Mouse (Mus musculus) forebrain, embryonic 13.5 days (tissue): ENCODE measurements around the gene Dmgdh. TPM values are rescaled to one million over a fixed set of nuclear protein-coding genes. Genes with fewer than 3 reads are reported as not detected.

ENCODE experiments used
- ATAC-seq: fragments of 200-750 bp; cut with Nextera tagmentation; 2 replicates; pipeline ENCODE4 v1.8.0; 2017
- H3K27ac ChIP-seq: fragments of 300-500 bp; sonication (generic); 2 replicates; pipeline ENCODE4 v1.5.1; 2015; ENCODE audit warnings: inconsistent platforms, mild to moderate bottlenecking, moderate library complexity
- H3K27me3 ChIP-seq: fragments of 300-500 bp; sonication (generic); 2 replicates; pipeline ENCODE4 v1.6.1; 2015; ENCODE audit warnings: mild to moderate bottlenecking, inconsistent platforms
- H3K36me3 ChIP-seq: fragments of 300-500 bp; sonication (generic); 2 replicates; pipeline ENCODE4 v1.6.1; 2015; ENCODE audit warnings: mild to moderate bottlenecking, inconsistent platforms; ENCODE audit not compliant: poor library complexity, severe bottlenecking
- H3K4me1 ChIP-seq: fragments of 300-500 bp; sonication (generic); 2 replicates; pipeline ENCODE4 v1.6.1; 2015; ENCODE audit warnings: inconsistent platforms
- H3K4me2 ChIP-seq: fragments of 300-500 bp; sonication (generic); 2 replicates; pipeline ENCODE4 v1.6.1; 2015; ENCODE audit warnings: inconsistent platforms, mild to moderate bottlenecking, moderate library complexity
- H3K4me3 ChIP-seq: fragments of 300-500 bp; sonication (generic); 2 replicates; pipeline ENCODE4 v1.5.1; 2015; ENCODE audit warnings: mild to moderate bottlenecking, inconsistent platforms
- H3K9ac ChIP-seq: fragments of 300-500 bp; sonication (generic); 2 replicates; pipeline ENCODE4 v1.6.1; 2015; ENCODE audit warnings: mild to moderate bottlenecking, inconsistent platforms
- H3K9me3 ChIP-seq: fragments of 300-500 bp; sonication (generic); replicated peaks from 2 replicates; pipeline ENCODE4 v1.6.1; 2016; ENCODE audit warnings: inconsistent platforms
- WGBS: fragments of 180-500 bp; shearing (Covaris S2); methylation state at CpG from one replicate; pipeline ENCODE4 v1.1.7; 2015; 5-methylcytosine and 5-hydroxymethylcytosine counted together
- polyA plus RNA-seq: library from polyadenylated mRNA; unstranded; fragments of >200 nt; fragmentation: Nextera tagmentation; extraction: Ambion mirVana; gene quantifications from 2 replicates; pipeline ENCODE4 v1.2.1, GENCODE M21; 2015

Gene Dmgdh
- polyA plus RNA-seq, 1 experiment from 2014 or later = 0.06 TPM

GRCm38 (mm10) chr13:93758149-93758898 is 84.1 kb downstream of the Dmgdh start:
- no peak overlapping the region for H3K4me3 ChIP-seq
- ATAC-seq = no peak

GRCm38 (mm10) chr13:93761831-93762230 is 87.6 kb downstream of the Dmgdh start:
- peaks cover 15% of the 10 kb centered on the region for H3K4me1 ChIP-seq
- no peaks in the 10 kb centered on the region for H3K36me3 ChIP-seq
- no peak overlapping the region for H3K4me2 ChIP-seq
- 95% methylated on average over 8 of the region's 8 CpGs for WGBS
- H3K4me3 ChIP-seq = no peak overlapping the region
- no peak overlapping the region for H3K27ac ChIP-seq
- no peaks in the 10 kb centered on the region for H3K9me3 ChIP-seq
- no peak overlapping the region for H3K9ac ChIP-seq
- no peaks in the 10 kb centered on the region for H3K27me3 ChIP-seq
- no peak for ATAC-seq

More at GRCm38 (mm10) chr13:93758149-93758898, 84.1 kb downstream of the Dmgdh start:
- Histone ChIP-seq H3K36me3 (no peaks in the 10 kb centered on the region), H3K27ac (no peak overlapping the region), H3K9ac (no peak overlapping the region), H3K4me1 (peaks cover 20% of the 10 kb centered on the region), H3K4me2 (no peak overlapping the region), H3K9me3 (no peaks in the 10 kb centered on the region), H3K27me3 (no peaks in the 10 kb centered on the region)
- 35% methylated on average over 14 of the region's 14 CpGs for WGBS

- WGBS = 89% methylated on average over 3 of the region's 3 CpGs
These were observed 88.6 kb downstream of the Dmgdh start for GRCm38 (mm10) chr13:93762879-93763278.

GRCm38 (mm10) chr13:93764321-93764973 is 90.2 kb downstream of the Dmgdh start:
- Histone ChIP-seq H3K4me1 (no peaks in the 10 kb centered on the region), H3K4me2 (no peak overlapping the region), H3K27ac (no peak overlapping the region), H3K9me3 (no peaks in the 10 kb centered on the region), H3K4me3 (no peak overlapping the region), H3K9ac (no peak overlapping the region), H3K27me3 (no peaks in the 10 kb centered on the region), H3K36me3 (no peaks in the 10 kb centered on the region)
- WGBS = 91% methylated on average over 13 of the region's 13 CpGs
- no peak for ATAC-seq

More at GRCm38 (mm10) chr13:93762879-93763278, 88.6 kb downstream of the Dmgdh start:
- ATAC-seq = no peak
- Histone ChIP-seq H3K4me3 (no peak overlapping the region), H3K36me3 (no peaks in the 10 kb centered on the region), H3K4me2 (no peak overlapping the region), H3K4me1 (peaks cover 12% of the 10 kb centered on the region), H3K9me3 (no peaks in the 10 kb centered on the region), H3K9ac (no peak overlapping the region), H3K27ac (no peak overlapping the region), H3K27me3 (no peaks in the 10 kb centered on the region)

GRCm38 (mm10) chr13:93771031-93771587 is 96.9 kb downstream of the Dmgdh start:
- peak overlapping the region; percentile 93 for H3K4me2 ChIP-seq
- H3K9me3 ChIP-seq = no peaks in the 10 kb centered on the region
- peak overlapping the region; percentile 70 for H3K4me3 ChIP-seq
- no peaks in the 10 kb centered on the region for H3K27me3 ChIP-seq
- peak overlapping the region; percentile 86 for H3K9ac ChIP-seq
- peak; percentile 64 for ATAC-seq
- H3K36me3 ChIP-seq = no peaks in the 10 kb centered on the region
- H3K4me1 ChIP-seq = peaks cover 11% of the 10 kb centered on the region
- WGBS = 35% methylated on average over 9 of the region's 9 CpGs
- H3K27ac ChIP-seq = peak overlapping the region; percentile 86

- no peaks in the 10 kb centered on the region for H3K36me3 ChIP-seq
- H3K4me3 ChIP-seq = peak within 1 kb of the TSS; percentile 70
- no peaks in the 10 kb centered on the region for H3K9me3 ChIP-seq
- H3K27ac ChIP-seq = peak within 1 kb of the TSS; percentile 86
- no peaks in the 10 kb centered on the region for H3K27me3 ChIP-seq
- peak; percentile 94 for ATAC-seq
- H3K9ac ChIP-seq = peak within 1 kb of the TSS; percentile 86
- WGBS = under 1% methylated on average over 66 of the region's 66 CpGs
- H3K4me2 ChIP-seq = peak within 1 kb of the TSS; percentile 93
- peaks cover 11% of the 10 kb centered on the region for H3K4me1 ChIP-seq
These were observed 97.5 kb downstream of the Dmgdh start, which contains the start of gene Arsb for GRCm38 (mm10) chr13:93771588-93772278. Gene Arsb (plus strand): TSS chr13:93771630.

GRCm38 (mm10) chr13:93772279-93772636 is 98.0 kb downstream of the Dmgdh start:
- no peak for ATAC-seq
- WGBS = 29% methylated on average over 8 of the region's 8 CpGs

GRCm38 (mm10) chr13:93772861-93773260 is 98.6 kb downstream of the Dmgdh start:
- Histone ChIP-seq H3K36me3 (no peaks in the 10 kb centered on the region), H3K4me2 (peak overlapping the region; percentile 93; the same call in 1 of the 2 replicates), H3K27me3 (no peaks in the 10 kb centered on the region), H3K27ac (no peak overlapping the region), H3K4me3 (no peak overlapping the region), H3K4me1 (peaks cover 11% of the 10 kb centered on the region), H3K9ac (peak overlapping the region; percentile 86), H3K9me3 (no peaks in the 10 kb centered on the region)
- WGBS = 82% methylated on average over 7 of the region's 7 CpGs
- ATAC-seq = no peak

More at GRCm38 (mm10) chr13:93772279-93772636, 98.0 kb downstream of the Dmgdh start:
- Histone ChIP-seq H3K36me3 (no peaks in the 10 kb centered on the region), H3K9ac (peak overlapping the region; percentile 86), H3K9me3 (no peaks in the 10 kb centered on the region), H3K4me3 (peak overlapping the region; percentile 70), H3K4me2 (peak overlapping the region; percentile 93), H3K27me3 (no peaks in the 10 kb centered on the region), H3K27ac (0 out of 2 replicates have a peak overlapping the region, but pooled peaks have one; percentile 86), H3K4me1 (peaks cover 11% of the 10 kb centered on the region)

- 71% methylated on average over 7 of the region's 7 CpGs for WGBS
- no peak overlapping the region for H3K9ac ChIP-seq
- no peak overlapping the region for H3K27ac ChIP-seq
- no peak overlapping the region for H3K4me2 ChIP-seq
- H3K9me3 ChIP-seq = no peaks in the 10 kb centered on the region
- ATAC-seq = no peak
- no peak overlapping the region for H3K4me3 ChIP-seq
- H3K4me1 ChIP-seq = peaks cover 11% of the 10 kb centered on the region
- no peaks in the 10 kb centered on the region for H3K27me3 ChIP-seq
- no peaks in the 10 kb centered on the region for H3K36me3 ChIP-seq
These were observed 99.6 kb downstream of the Dmgdh start for GRCm38 (mm10) chr13:93773704-93774315.

- H3K27ac ChIP-seq = no peak overlapping the region
- no peak overlapping the region for H3K4me3 ChIP-seq
- no peaks in the 10 kb centered on the region; the same call in 1 of the 2 replicates for H3K9me3 ChIP-seq
- H3K36me3 ChIP-seq = no peaks in the 10 kb centered on the region
- ATAC-seq = no peak
- H3K4me2 ChIP-seq = no peak overlapping the region
- H3K27me3 ChIP-seq = no peaks in the 10 kb centered on the region
- WGBS = 93% methylated on average over 5 of the region's 5 CpGs
- no peaks in the 10 kb centered on the region for H3K4me1 ChIP-seq
- no peak overlapping the region for H3K9ac ChIP-seq
These were observed 108.6 kb downstream of the Dmgdh start for GRCm38 (mm10) chr13:93782823-93783222.

- ATAC-seq = no peak
- Histone ChIP-seq H3K27me3 (no peaks in the 10 kb centered on the region), H3K9ac (no peak overlapping the region), H3K36me3 (no peaks in the 10 kb centered on the region), H3K27ac (no peak overlapping the region), H3K4me2 (no peak overlapping the region), H3K4me1 (no peaks in the 10 kb centered on the region), H3K4me3 (no peak overlapping the region), H3K9me3 (no peaks in the 10 kb centered on the region; the same call in 1 of the 2 replicates)
- 78% methylated on average over 3 of the region's 3 CpGs for WGBS
These were observed 111.1 kb downstream of the Dmgdh start for GRCm38 (mm10) chr13:93785329-93785728.
